Mouse (Mus musculus): Measurements from ENCODE around the gene Capn8.

DNA sequence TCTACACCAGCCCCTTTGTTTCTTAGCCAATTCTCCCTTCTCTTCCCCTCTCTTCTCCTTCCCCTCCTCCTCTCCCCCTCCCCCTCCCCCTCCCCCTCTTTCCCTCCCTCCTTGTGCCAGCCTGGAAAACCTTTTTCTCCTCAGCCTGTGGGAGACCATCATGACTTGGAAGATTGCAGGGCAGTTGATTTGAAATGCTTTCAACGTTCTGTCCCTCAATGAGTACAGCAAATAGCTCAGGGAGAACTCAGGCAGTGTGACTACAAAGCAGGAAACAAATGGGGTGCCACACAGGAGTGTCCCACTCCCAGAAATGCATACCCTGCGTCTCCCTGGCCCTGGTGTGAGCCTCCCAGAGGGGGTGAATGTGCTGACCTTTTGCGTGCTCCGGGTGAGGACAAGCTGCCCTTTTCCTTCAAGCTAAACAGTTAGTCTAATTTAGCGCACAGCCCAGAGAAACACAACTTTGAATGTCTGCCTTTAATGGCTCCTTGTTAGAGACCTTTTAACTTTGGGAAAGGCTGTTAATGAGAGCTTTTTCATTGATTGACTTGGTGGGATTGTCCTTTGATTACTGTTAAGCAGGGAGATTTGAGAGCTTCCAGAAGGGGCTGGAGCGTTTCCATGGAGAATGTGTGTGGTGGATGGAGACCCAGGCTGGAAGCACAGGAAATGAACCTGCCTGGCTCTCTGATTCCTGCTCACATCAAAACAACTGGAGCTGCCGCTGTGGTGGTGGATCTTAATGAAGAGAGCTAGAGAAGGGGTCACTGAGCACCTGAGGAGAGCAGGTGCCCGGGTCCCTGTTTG, 9.3 kb downstream of the Capn8 start:
- TF ChIP-seq POLR2A (IDR thresholded peaks at IDR 0.05; ENCODE audit: low read depth, low read length) (no peak), CTCF (conservative IDR thresholded peaks at IDR 0.05; ENCODE audit: insufficient read depth, insufficient read length, low read depth, low read length) (no peak)
